24 mouse cellular contexts compared by ENCODE assay signal in the genomic region with DNA sequence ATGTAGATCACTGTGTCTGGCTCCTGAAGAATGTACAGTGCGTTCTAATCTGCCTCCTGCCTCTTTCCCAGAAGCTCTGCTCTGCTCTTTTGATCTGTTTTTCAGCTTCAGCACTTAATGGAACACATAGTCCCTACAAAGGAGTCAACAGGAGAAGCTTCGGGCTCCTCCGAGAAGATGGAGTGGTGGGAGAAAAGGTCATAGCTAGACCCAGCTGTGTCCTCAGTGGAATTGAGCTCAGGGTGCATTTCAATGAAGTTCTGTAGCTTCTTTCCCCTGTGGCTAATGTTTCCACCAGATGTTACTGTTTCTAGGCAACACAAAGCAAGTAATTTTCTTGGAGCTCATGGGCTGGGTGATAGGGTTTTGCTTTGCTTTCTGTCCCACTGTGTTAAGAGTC. TPM values are rescaled to one million over a fixed set of nuclear protein-coding genes. Genes with fewer than 3 reads are reported as not detected.
A peak's percentile ranks its signal among the peaks of the same experiment; 100 is the strongest.
DNase-seq lines count a peak whose midpoint lies in the region; ATAC-seq and TF ChIP-seq lines count a peak whose summit lies in the region.
"Had no signal": no experiment of that assay in that cellular context is flagged by ENCODE, and none has a peak within 500 bp of the region (broad histone marks: within the 10 kb centered on the region; RNA-seq: fewer than 3 reads in every experiment).

No protein-coding gene starts in this region.

- H3K27me3 ChIP-seq in kidney, postnatal 0 days (ENCODE audit: insufficient read depth, low read length): no peaks in the 10 kb centered on the region
- H3K27me3 ChIP-seq: heart, embryonic 15.5 days; hindbrain, embryonic 13.5 days; limb, embryonic 13.5 days; liver, embryonic 12.5 days; megakaryocyte, embryonic 14.5 days; midbrain, embryonic 13.5 days; neural tube, embryonic 13.5 days had no signal

- intact Hi-C loops in heart, postnatal 36 days (cut with DNase I): loop anchor here (5.0 kb wide), 1 partner anchor 54 kb away; the partner anchor contains the start of gene Adora2b

- H3K4me3 ChIP-seq in kidney, postnatal 0 days (replicated peaks; ENCODE audit: low read depth, low read length): no peak overlapping the region
- H3K4me3 ChIP-seq: heart, embryonic 15.5 days; hindbrain, embryonic 13.5 days; layer of hippocampus, adult 2 months; left cerebral cortex, adult 2 months; limb, embryonic 13.5 days; liver, embryonic 12.5 days; megakaryocyte, embryonic 14.5 days; midbrain, embryonic 13.5 days; neural tube, embryonic 13.5 days had no signal

- no peaks in the 10 kb centered on the region for H3K36me3 ChIP-seq in kidney, postnatal 0 days (ENCODE audit: insufficient read depth, low read length)
- H3K36me3 ChIP-seq: heart, embryonic 15.5 days; hindbrain, embryonic 13.5 days; limb, embryonic 13.5 days; midbrain, embryonic 13.5 days had no signal

- H3K27ac ChIP-seq in kidney, postnatal 0 days: no peak overlapping the region
- H3K27ac ChIP-seq: heart, embryonic 15.5 days; hindbrain, embryonic 13.5 days; left cerebral cortex, adult 2 months; limb, embryonic 13.5 days; liver, embryonic 12.5 days; midbrain, embryonic 13.5 days; neural tube, embryonic 13.5 days had no signal

- no peak for ATAC-seq in kidney, postnatal 0 days (replicated peaks; ENCODE audit: low FRiP score, low read depth)
- ATAC-seq: forebrain, embryonic 14.5 days; liver, embryonic 12.5 days; liver, postnatal 0 days; midbrain, embryonic 13.5 days had no signal

- no peak for TF ChIP-seq CTCF in kidney, postnatal 0 days (IDR thresholded peaks at IDR 0.05; ENCODE audit: low read depth)

- H3K4me1 ChIP-seq in kidney, postnatal 0 days (replicated peaks; ENCODE audit: insufficient read depth, low read length): no peaks in the 10 kb centered on the region
- H3K4me1 ChIP-seq: heart, embryonic 15.5 days; hindbrain, embryonic 13.5 days; limb, embryonic 13.5 days; liver, embryonic 12.5 days; midbrain, embryonic 13.5 days; neural tube, embryonic 13.5 days had no signal

- 63% methylated on average over 3 of the region's 3 CpGs for WGBS in kidney, postnatal 0 days

- H3K9ac ChIP-seq in kidney, postnatal 0 days (ENCODE audit: low read depth, low read length): no peak overlapping the region
- H3K9ac ChIP-seq: heart, embryonic 15.5 days; hindbrain, embryonic 13.5 days; limb, embryonic 13.5 days; liver, embryonic 12.5 days; liver, postnatal 0 days; midbrain, embryonic 13.5 days; neural tube, embryonic 13.5 days had no signal

- peak; percentile 94 for DNase-seq in heart, adult 11 months
- DNase-seq in heart, postnatal 36 days: no peak
- peak; percentile 28 for DNase-seq in kidney, postnatal 0 days (ENCODE audit: low spot score)
- DNase-seq in kidney, postnatal 36 days: no peak
- peak; percentile 26 for DNase-seq in forelimb bud, embryonic 11.5 days (ENCODE audit: low read depth, low spot score)
- DNase-seq in ovary, postnatal 14 days (ENCODE audit: low spot score): no peak
- DNase-seq: adrenal gland, postnatal 14 days; B cell, adult 2 months; cerebellum, adult 11-12 months; cerebellum, adult 9-11 months; kidney, adult 11 months; kidney, postnatal 25 days; liver, postnatal 0 days; lung, postnatal 4 days had no signal

- H3K9me3 ChIP-seq in kidney, postnatal 0 days (replicated peaks; ENCODE audit: low read length): no peaks in the 10 kb centered on the region
- H3K9me3 ChIP-seq: heart, embryonic 15.5 days; hindbrain, embryonic 13.5 days; limb, embryonic 13.5 days; liver, embryonic 12.5 days; midbrain, embryonic 13.5 days; neural tube, embryonic 13.5 days had no signal

- H3K4me2 ChIP-seq in kidney, postnatal 0 days (ENCODE audit: low read length): no peak overlapping the region
- H3K4me2 ChIP-seq: heart, embryonic 15.5 days; hindbrain, embryonic 13.5 days; limb, embryonic 13.5 days; liver, embryonic 12.5 days; midbrain, embryonic 13.5 days; neural tube, embryonic 13.5 days had no signal

RNA-seq across cellular contexts. Expression of gene Adora2b, which starts 55.7 kb away (rescaled TPM):
- total RNA-seq in heart, postnatal 36 days (2021): 1 to 10 TPM in 1 of 2 experiments, under 1 TPM in 1; 0.46 to 1.2 TPM
- 6.1 and 6.8 TPM in 2 replicates for polyA plus RNA-seq in kidney, postnatal 0 days (2015; fragmentation: Nextera tagmentation; extraction: Ambion mirVana)

Comparison
In these comparisons a context has a peak if more than half of its experiments do, and no peak if none do; other contexts are left out.
1. DNase-seq: peak in heart, adult 11 months (single experiment), kidney, postnatal 0 days (single experiment) and forelimb bud, embryonic 11.5 days (single experiment); none in heart, postnatal 36 days (0 of 2), kidney, postnatal 36 days (0 of 2) and ovary, postnatal 14 days (single experiment).